Mouse (Mus musculus) liver, postnatal 0 days (tissue): ENCODE results near the gene Tmcc3.

Source experiments
- CTCF ChIP-seq: sonication (generic); IDR thresholded peaks from 2 replicates; pipeline ENCODE4 v1.5.1; 2016; ENCODE audit warnings: antibody characterized with exemption, low read depth
- EP300 ChIP-seq: IDR thresholded peaks from 2 replicates; pipeline ENCODE4 v1.6.1; 2016; ENCODE audit warnings: antibody characterized with exemption, low read depth, mild to moderate bottlenecking

DNA sequence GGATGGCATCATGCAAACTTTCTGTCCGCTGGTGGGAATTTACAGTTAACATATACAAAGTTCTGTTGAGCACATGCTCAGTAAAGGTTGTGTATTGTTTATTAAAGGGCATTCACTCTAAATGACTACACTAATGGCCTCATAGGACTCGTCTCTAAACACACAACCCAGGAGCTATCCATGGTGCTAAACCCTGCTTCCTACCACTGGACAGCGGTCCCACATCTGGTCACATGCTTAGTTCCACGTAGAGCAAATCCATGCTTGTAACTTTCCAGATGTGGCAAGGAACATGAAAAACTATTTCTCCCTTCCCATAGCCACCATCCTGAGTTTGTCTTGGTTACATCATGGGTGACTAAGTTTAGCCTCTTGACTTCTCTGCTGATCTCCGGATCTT, 6.2 kb upstream of the Tmcc3 start:
- TF ChIP-seq CTCF (no peak), EP300 (no peak)
